Comparison of ENCODE assay signal across 12 mouse cellular contexts in the genomic region with DNA sequence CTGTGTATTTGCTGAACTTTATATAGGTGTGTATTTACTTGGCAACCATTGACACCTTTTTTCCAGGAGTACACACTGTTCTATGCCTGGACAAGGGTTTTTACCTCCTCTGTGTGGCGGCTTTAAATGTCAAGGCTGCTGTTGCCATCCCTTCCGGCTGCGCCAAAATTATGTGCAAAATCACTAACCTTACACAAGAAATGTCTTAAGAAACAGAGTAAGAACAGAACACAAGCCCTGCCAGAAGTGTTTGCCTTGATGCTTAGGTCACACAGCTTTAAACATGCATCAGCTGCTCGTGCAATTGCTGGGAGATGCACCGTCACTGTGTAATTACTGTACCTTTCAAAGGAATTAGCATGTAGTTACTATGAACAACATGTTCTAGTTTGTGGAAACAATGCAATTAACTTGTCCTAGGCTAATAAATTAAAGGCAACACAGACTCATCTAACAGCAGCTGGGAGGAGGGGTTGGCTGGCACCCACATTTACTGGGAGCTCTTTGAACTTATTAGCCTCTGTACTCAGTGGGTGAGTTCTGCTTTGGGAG.
A peak's percentile ranks its signal among the peaks of the same experiment; 100 is the strongest.
DNase-seq lines count a peak whose midpoint lies in the region; ATAC-seq and TF ChIP-seq lines count a peak whose summit lies in the region.
"Had no signal": no experiment of that assay in that cellular context is flagged by ENCODE, and none has a peak within 500 bp of the region (broad histone marks: within the 10 kb centered on the region; RNA-seq: fewer than 3 reads in every experiment).

No protein-coding gene starts in this region.

- H3K9me3 ChIP-seq in lung, postnatal 0 days (ENCODE audit: low read length) = no peaks in the 10 kb centered on the region
- H3K9me3 ChIP-seq in stomach, postnatal 0 days (ENCODE audit: control insufficient read depth, low read length) = no peaks in the 10 kb centered on the region
- H3K9me3 ChIP-seq: embryonic facial prominence, embryonic 12.5 days had no signal

- H3K4me3 ChIP-seq in lung, postnatal 0 days (ENCODE audit: low read depth, low read length) = no peak overlapping the region
- no peak overlapping the region for H3K4me3 ChIP-seq in stomach, postnatal 0 days (ENCODE audit: low read depth, low read length)
- H3K4me3 ChIP-seq: embryonic facial prominence, embryonic 12.5 days had no signal

- no peak overlapping the region for H3K9ac ChIP-seq in lung, postnatal 0 days (replicated peaks; ENCODE audit: low read depth)
- no peak overlapping the region for H3K9ac ChIP-seq in stomach, postnatal 0 days (ENCODE audit: low read length)
- H3K9ac ChIP-seq: embryonic facial prominence, embryonic 12.5 days; hindbrain, embryonic 14.5 days had no signal

- ATAC-seq in lung, postnatal 0 days = peak; percentile 95
- no peak for ATAC-seq in stomach, postnatal 0 days (ENCODE audit: low FRiP score, low TSS enrichment)

- DNase-seq in lung, postnatal 0 days (ENCODE audit: low spot score) = peak; percentile 83
- no peak for DNase-seq in lung, postnatal 14 days
- DNase-seq in adrenal gland, postnatal 25 days = peak; percentile 26
- DNase-seq in kidney, adult 8-10 months = peak; percentile 31 to 36
- peak; percentile 14 for DNase-seq in stomach, postnatal 0 days (ENCODE audit: low spot score)
- no peak for DNase-seq in left cerebral cortex, postnatal 36 days (ENCODE audit: low spot score in 2 of 2)
- no peak for DNase-seq in urinary bladder, postnatal 14 days (ENCODE audit: low spot score)
- DNase-seq: cerebellum, postnatal 14 days; gastrocnemius, postnatal 36 days had no signal

- intact Hi-C loops in left cerebral cortex, postnatal 36 days (cut with DNase I) = no loop called here

- no peaks in the 10 kb centered on the region for H3K27me3 ChIP-seq in lung, postnatal 0 days (replicated peaks; ENCODE audit: insufficient read depth, low read length)
- H3K27me3 ChIP-seq in stomach, postnatal 0 days (ENCODE audit: control insufficient read depth, insufficient read depth, low read length) = no peaks in the 10 kb centered on the region
- H3K27me3 ChIP-seq: embryonic facial prominence, embryonic 12.5 days had no signal

- peak overlapping the region; percentile 2 for H3K27ac ChIP-seq in lung, postnatal 0 days (ENCODE audit: low read length)
- H3K27ac ChIP-seq in stomach, postnatal 0 days (replicated peaks) = no peak overlapping the region
- H3K27ac ChIP-seq: embryonic facial prominence, embryonic 12.5 days; hindbrain, embryonic 14.5 days had no signal

- 50% methylated on average over 5 of the region's 5 CpGs for WGBS in lung, postnatal 0 days
- 58% methylated on average over 5 of the region's 5 CpGs for WGBS in stomach, postnatal 0 days

- no peak overlapping the region for H3K4me2 ChIP-seq in lung, postnatal 0 days (replicated peaks; ENCODE audit: low read depth, low read length)
- H3K4me2 ChIP-seq in stomach, postnatal 0 days (replicated peaks; ENCODE audit: low read depth) = no peak overlapping the region
- H3K4me2 ChIP-seq: embryonic facial prominence, embryonic 12.5 days; hindbrain, embryonic 14.5 days; liver, embryonic 11.5 days had no signal

- H3K36me3 ChIP-seq in lung, postnatal 0 days (ENCODE audit: insufficient read depth, low read length) = no peaks in the 10 kb centered on the region
- no peaks in the 10 kb centered on the region for H3K36me3 ChIP-seq in stomach, postnatal 0 days (ENCODE audit: control insufficient read depth, insufficient read depth, low read length)
- H3K36me3 ChIP-seq: embryonic facial prominence, embryonic 12.5 days had no signal

- no peak for TF ChIP-seq CTCF in lung, postnatal 0 days (IDR thresholded peaks at IDR 0.05)
- TF ChIP-seq CTCF in stomach, postnatal 0 days (IDR thresholded peaks at IDR 0.05; ENCODE audit: low read depth) = no peak

- peaks cover 4% of the 10 kb centered on the region; the same call in 1 of the 2 replicates for H3K4me1 ChIP-seq in lung, postnatal 0 days (ENCODE audit: insufficient read depth, low read depth, low read length)
- H3K4me1 ChIP-seq in stomach, postnatal 0 days (replicated peaks; ENCODE audit: control insufficient read depth, insufficient read depth) = no peaks in the 10 kb centered on the region
- H3K4me1 ChIP-seq: embryonic facial prominence, embryonic 12.5 days had no signal

- TF ChIP-seq EP300 in lung, postnatal 0 days (IDR thresholded peaks at IDR 0.05) = peak; percentile 99
- no peak for TF ChIP-seq EP300 in stomach, postnatal 0 days (optimal IDR thresholded peaks at IDR 0.05)

Comparison
In these comparisons a context has a peak if more than half of its experiments do, and no peak if none do; other contexts are left out.
1. DNase-seq: peak in lung, postnatal 0 days (single experiment), adrenal gland, postnatal 25 days (single experiment), kidney, adult 8-10 months (2 of 2) and stomach, postnatal 0 days (single experiment); none in lung, postnatal 14 days (single experiment), left cerebral cortex, postnatal 36 days (0 of 2) and urinary bladder, postnatal 14 days (single experiment).